Mouse (Mus musculus): ENCODE measurements around the gene Gys1. TPM values are rescaled to one million over a fixed set of nuclear protein-coding genes. Genes with fewer than 3 reads are reported as not detected.
A peak's percentile ranks its signal among the peaks of the same experiment; 100 is the strongest.
"Not testable (repeated sequence)": the region's sequence is repeated elsewhere in the genome, so short reads cannot be mapped to it uniquely, and the experiment has no call there.

The Gys1 gene
- polyA plus RNA-seq, 1 experiment from 2014 or later = 21.7 TPM

DNA sequence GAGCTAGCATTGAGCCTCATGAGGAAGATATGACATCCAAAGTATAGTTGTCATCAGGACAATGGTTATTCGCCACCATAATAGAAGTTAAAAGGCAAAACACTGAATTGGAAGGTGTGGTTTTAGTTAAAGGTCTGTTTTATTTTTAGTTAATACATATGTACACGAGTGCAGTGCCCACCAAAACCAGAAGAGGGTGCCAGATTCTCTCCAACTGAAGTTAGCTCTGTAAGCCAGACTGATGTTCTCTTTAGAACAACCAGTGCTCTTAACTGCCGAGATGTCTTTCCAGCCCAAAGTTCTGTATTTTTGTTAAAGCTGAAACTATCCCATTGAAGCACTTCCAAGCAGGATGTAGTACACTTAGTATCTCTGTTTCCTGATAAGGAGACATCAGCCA is 36.2 kb downstream of the Gys1 start:
- Histone ChIP-seq H3K4me2 (no peak overlapping the region), H3K36me3 (no peaks in the 10 kb centered on the region), H3K27ac (replicated peaks) (no peak overlapping the region), H3K27me3 (replicated peaks) (no peaks in the 10 kb centered on the region), H3K4me1 (peaks cover 12% of the 10 kb centered on the region), H3K9ac (replicated peaks) (no peak overlapping the region), H3K9me3 (replicated peaks) (no peaks in the 10 kb centered on the region), H3K4me3 (replicated peaks) (no peak overlapping the region)
- no peak for ATAC-seq (ENCODE audit: low FRiP score)
- 8% methylated on average over 3 of the region's 3 CpGs for WGBS

- H3K9me3 ChIP-seq (replicated peaks) = no peaks in the 10 kb centered on the region
- no peaks in the 10 kb centered on the region for H3K27me3 ChIP-seq (replicated peaks)
- H3K27ac ChIP-seq (replicated peaks) = no peak overlapping the region
- no peak for ATAC-seq (ENCODE audit: low FRiP score)
- peak overlapping the region; percentile 9 for H3K4me3 ChIP-seq (replicated peaks)
- H3K4me2 ChIP-seq = peak overlapping the region; percentile 30
- 0 out of 2 replicates have a peak, but pooled peaks cover 2% of the 10 kb centered on the region for H3K4me1 ChIP-seq
- WGBS = 75% methylated on average over 16 of the region's 16 CpGs
- H3K36me3 ChIP-seq = no peaks in the 10 kb centered on the region
- no peak overlapping the region for H3K9ac ChIP-seq (replicated peaks)
Measured at GRCm38 (mm10) chr7:45475291-45475969, 40.8 kb downstream of the Gys1 start.

GRCm38 (mm10) chr7:45476453-45476852 is 41.8 kb downstream of the Gys1 start:
- H3K4me2 ChIP-seq = no peak overlapping the region

GRCm38 (mm10) chr7:45477003-45477402 is 42.4 kb downstream of the Gys1 start:
- ATAC-seq (ENCODE audit: low FRiP score) = no peak
- WGBS = 9% methylated on average over 3 of the region's 3 CpGs

More at GRCm38 (mm10) chr7:45476453-45476852, 41.8 kb downstream of the Gys1 start:
- no peak overlapping the region for H3K27ac ChIP-seq (replicated peaks)
- no peaks in the 10 kb centered on the region for H3K9me3 ChIP-seq (replicated peaks)
- H3K4me1 ChIP-seq = 0 out of 2 replicates have a peak, but pooled peaks cover 2% of the 10 kb centered on the region
- WGBS = 50% methylated on average over 1 of the region's 1 CpGs
- no peak for ATAC-seq (ENCODE audit: low FRiP score)
- no peaks in the 10 kb centered on the region for H3K36me3 ChIP-seq
- no peak overlapping the region for H3K9ac ChIP-seq (replicated peaks)
- H3K4me3 ChIP-seq (replicated peaks) = no peak overlapping the region
- no peaks in the 10 kb centered on the region for H3K27me3 ChIP-seq (replicated peaks)

GRCm38 (mm10) chr7:45478774-45479173 is 44.1 kb downstream of the Gys1 start:
- Histone ChIP-seq H3K27me3 (replicated peaks) (no peaks in the 10 kb centered on the region), H3K9me3 (replicated peaks) (no peaks in the 10 kb centered on the region), H3K4me2 (no peak overlapping the region), H3K36me3 (no peaks in the 10 kb centered on the region), H3K9ac (replicated peaks) (no peak overlapping the region), H3K27ac (replicated peaks) (no peak overlapping the region), H3K4me1 (0 out of 2 replicates have a peak, but pooled peaks cover 2% of the 10 kb centered on the region), H3K4me3 (replicated peaks) (no peak overlapping the region)
- ATAC-seq (ENCODE audit: low FRiP score) = no peak
- WGBS = 93% methylated on average over 7 of the region's 7 CpGs

More at GRCm38 (mm10) chr7:45477003-45477402, 42.4 kb downstream of the Gys1 start:
- H3K36me3 ChIP-seq = no peaks in the 10 kb centered on the region
- H3K27ac ChIP-seq (replicated peaks) = no peak overlapping the region
- H3K27me3 ChIP-seq (replicated peaks) = no peaks in the 10 kb centered on the region
- H3K9ac ChIP-seq (replicated peaks) = no peak overlapping the region
- H3K9me3 ChIP-seq (replicated peaks) = no peaks in the 10 kb centered on the region
- H3K4me1 ChIP-seq = 0 out of 2 replicates have a peak, but pooled peaks cover 2% of the 10 kb centered on the region
- no peak overlapping the region for H3K4me2 ChIP-seq
- no peak overlapping the region for H3K4me3 ChIP-seq (replicated peaks)

GRCm38 (mm10) chr7:45480310-45480709 is 45.7 kb downstream of the Gys1 start:
- not testable (repeated sequence) for H3K36me3 ChIP-seq; H3K9ac ChIP-seq (replicated peaks); H3K4me3 ChIP-seq (replicated peaks); H3K4me2 ChIP-seq; H3K4me1 ChIP-seq; H3K27me3 ChIP-seq (replicated peaks); H3K9me3 ChIP-seq (replicated peaks); H3K27ac ChIP-seq (replicated peaks); ATAC-seq (ENCODE audit: low FRiP score)
- 68% methylated on average over 4 of the region's 4 CpGs for WGBS

DNA sequence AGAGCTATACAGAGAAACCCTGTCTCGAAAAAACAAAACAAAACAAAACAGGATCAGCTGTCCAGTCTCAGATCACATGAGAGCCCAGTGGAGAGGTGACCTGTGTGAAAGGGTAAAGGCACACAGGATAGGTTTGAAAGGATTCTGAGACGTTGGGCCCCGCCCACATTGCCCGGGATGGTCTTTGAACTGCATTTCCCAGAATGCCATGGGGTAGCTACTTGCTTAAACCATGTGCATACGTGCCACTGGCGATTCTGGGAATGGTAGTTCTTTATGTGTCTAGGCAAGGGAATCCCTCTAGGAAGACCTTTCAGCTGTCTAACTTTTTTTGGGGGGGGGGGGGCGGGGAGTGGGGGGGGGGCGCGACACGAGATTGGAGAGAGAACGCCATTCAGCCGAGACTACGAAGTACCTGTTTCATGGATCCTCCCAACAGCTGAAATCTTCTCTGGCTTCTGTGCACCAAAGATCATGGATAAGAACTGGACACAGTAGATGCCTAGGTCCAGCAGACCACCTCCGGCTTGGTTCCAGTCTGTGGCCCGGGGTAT is 46.8 kb downstream of the Gys1 start, which contains the start of gene Tulp2:
Gene Tulp2 (plus strand): TSS at position 504 of the 554 bp plus-strand sequence.
- Histone ChIP-seq H3K9ac (replicated peaks) (no peak within 1 kb of the TSS), H3K4me1 (0 out of 2 replicates have a peak, but pooled peaks cover 2% of the 10 kb centered on the region), H3K4me2 (no peak within 1 kb of the TSS), H3K9me3 (replicated peaks) (no peaks in the 10 kb centered on the region), H3K36me3 (no peaks in the 10 kb centered on the region), H3K27me3 (replicated peaks) (no peaks in the 10 kb centered on the region), H3K27ac (replicated peaks) (no peak within 1 kb of the TSS), H3K4me3 (replicated peaks) (no peak within 1 kb of the TSS)
- WGBS = 55% methylated on average over 15 of the region's 15 CpGs
- ATAC-seq (ENCODE audit: low FRiP score) = peak; percentile 73

DNA sequence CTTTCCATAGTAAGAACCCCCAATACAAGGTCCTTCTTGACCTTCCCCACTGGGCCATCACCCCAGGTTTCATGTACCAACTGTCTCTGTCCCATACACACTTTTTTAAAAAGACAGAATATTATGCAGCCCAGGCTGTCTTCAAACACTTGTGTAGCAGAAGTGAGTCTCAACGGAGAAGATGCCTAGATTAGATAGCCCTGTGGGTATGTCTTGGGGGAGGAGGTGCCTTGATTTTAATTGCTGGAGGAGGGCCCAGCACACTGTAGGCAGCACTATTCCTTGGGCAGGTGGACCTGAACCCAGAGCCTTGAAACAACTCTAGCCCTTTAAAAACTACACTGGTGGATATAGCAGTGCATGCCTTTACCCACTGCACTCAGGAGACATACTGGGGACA is 47.5 kb downstream of the Gys1 start:
- Histone ChIP-seq H3K27me3 (replicated peaks) (no peaks in the 10 kb centered on the region), H3K9ac (replicated peaks) (no peak overlapping the region), H3K4me2 (no peak overlapping the region), H3K36me3 (no peaks in the 10 kb centered on the region), H3K4me1 (0 out of 2 replicates have a peak, but pooled peaks cover 1% of the 10 kb centered on the region), H3K4me3 (replicated peaks) (no peak overlapping the region), H3K9me3 (replicated peaks) (no peaks in the 10 kb centered on the region), H3K27ac (replicated peaks) (no peak overlapping the region)
- ATAC-seq (ENCODE audit: low FRiP score) = no peak
- WGBS = 91% methylated on average over 1 of the region's 1 CpGs

GRCm38 (mm10) chr7:45484985-45485384 is 50.3 kb downstream of the Gys1 start:
- peaks cover 22% of the 10 kb centered on the region for H3K4me1 ChIP-seq
- WGBS = 97% methylated on average over 5 of the region's 5 CpGs
- not testable (repeated sequence) for H3K4me3 ChIP-seq (replicated peaks); ATAC-seq (ENCODE audit: low FRiP score); H3K9ac ChIP-seq (replicated peaks); H3K36me3 ChIP-seq; H3K9me3 ChIP-seq (replicated peaks); H3K4me2 ChIP-seq; H3K27ac ChIP-seq (replicated peaks); H3K27me3 ChIP-seq (replicated peaks)

- Histone ChIP-seq H3K36me3 (no peaks in the 10 kb centered on the region), H3K9ac (replicated peaks) (no peak overlapping the region), H3K27me3 (replicated peaks) (no peaks in the 10 kb centered on the region), H3K4me3 (replicated peaks) (no peak overlapping the region), H3K27ac (replicated peaks) (no peak overlapping the region), H3K9me3 (replicated peaks) (no peaks in the 10 kb centered on the region), H3K4me1 (peaks cover 33% of the 10 kb centered on the region), H3K4me2 (no peak overlapping the region)
- ATAC-seq (ENCODE audit: low FRiP score) = no peak
- 84% methylated on average over 7 of the region's 7 CpGs for WGBS
Measured at GRCm38 (mm10) chr7:45486158-45486557, 51.5 kb downstream of the Gys1 start.

- no peak within 1 kb of the TSS for H3K9ac ChIP-seq (replicated peaks)
- peak within 1 kb of the TSS; percentile 83; the same call in 1 of the 2 replicates for H3K27ac ChIP-seq (replicated peaks)
- H3K4me2 ChIP-seq = no peak within 1 kb of the TSS
- no peak within 1 kb of the TSS for H3K4me3 ChIP-seq (replicated peaks)
- no peaks in the 10 kb centered on the region for H3K27me3 ChIP-seq (replicated peaks)
- H3K4me1 ChIP-seq = peaks cover 37% of the 10 kb centered on the region
- no peaks in the 10 kb centered on the region for H3K9me3 ChIP-seq (replicated peaks)
- no peak for ATAC-seq (ENCODE audit: low FRiP score)
- H3K36me3 ChIP-seq = 0 out of 2 replicates have a peak, but pooled peaks cover 2% of the 10 kb centered on the region
- 83% methylated on average over 12 of the region's 12 CpGs for WGBS
Measured at GRCm38 (mm10) chr7:45486761-45487415, 52.2 kb downstream of the Gys1 start, which contains the start of gene Gm45808. Gene Gm45808, minus strand, starts transcription at chr7:45486811.

Measured in neural tube, embryonic 15.5 days (tissue).